Mouse (Mus musculus): ENCODE measurements around the gene Olfr837. TPM values are rescaled to one million over a fixed set of nuclear protein-coding genes. Genes with fewer than 3 reads are reported as not detected.
"Not testable (repeated sequence)": the region's sequence is repeated elsewhere in the genome, so short reads cannot be mapped to it uniquely, and the experiment has no call there.

The Olfr837 gene
- not detected for total RNA-seq (2021)
- long read RNA-seq, experiment 1, result 0 reads
- long read RNA-seq, experiment 2, result 0 reads

DNA sequence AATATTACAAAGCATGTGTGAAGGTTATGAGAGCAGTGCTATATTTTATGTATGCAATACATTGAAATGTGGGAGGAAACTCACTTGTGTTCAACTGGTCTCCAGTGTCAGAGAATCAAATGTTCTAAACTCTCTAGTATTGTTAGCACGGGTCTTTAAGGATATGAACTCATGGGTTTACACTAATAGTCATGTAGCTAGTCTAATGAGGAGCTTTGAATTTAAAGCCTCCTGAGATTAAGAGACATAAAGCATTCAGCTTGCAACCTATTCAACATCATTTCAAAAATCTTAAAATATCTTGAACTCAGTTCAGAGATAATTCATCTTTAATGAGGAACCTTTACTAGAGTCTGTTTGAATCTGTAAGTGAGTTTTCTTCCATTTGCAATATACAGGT is at the start of gene Olfr837:
TSS of gene Olfr837 (plus strand) at position 301 of the 400 bp plus-strand sequence.
- no peak for DNase-seq (ENCODE audit: low spot score)

DNA sequence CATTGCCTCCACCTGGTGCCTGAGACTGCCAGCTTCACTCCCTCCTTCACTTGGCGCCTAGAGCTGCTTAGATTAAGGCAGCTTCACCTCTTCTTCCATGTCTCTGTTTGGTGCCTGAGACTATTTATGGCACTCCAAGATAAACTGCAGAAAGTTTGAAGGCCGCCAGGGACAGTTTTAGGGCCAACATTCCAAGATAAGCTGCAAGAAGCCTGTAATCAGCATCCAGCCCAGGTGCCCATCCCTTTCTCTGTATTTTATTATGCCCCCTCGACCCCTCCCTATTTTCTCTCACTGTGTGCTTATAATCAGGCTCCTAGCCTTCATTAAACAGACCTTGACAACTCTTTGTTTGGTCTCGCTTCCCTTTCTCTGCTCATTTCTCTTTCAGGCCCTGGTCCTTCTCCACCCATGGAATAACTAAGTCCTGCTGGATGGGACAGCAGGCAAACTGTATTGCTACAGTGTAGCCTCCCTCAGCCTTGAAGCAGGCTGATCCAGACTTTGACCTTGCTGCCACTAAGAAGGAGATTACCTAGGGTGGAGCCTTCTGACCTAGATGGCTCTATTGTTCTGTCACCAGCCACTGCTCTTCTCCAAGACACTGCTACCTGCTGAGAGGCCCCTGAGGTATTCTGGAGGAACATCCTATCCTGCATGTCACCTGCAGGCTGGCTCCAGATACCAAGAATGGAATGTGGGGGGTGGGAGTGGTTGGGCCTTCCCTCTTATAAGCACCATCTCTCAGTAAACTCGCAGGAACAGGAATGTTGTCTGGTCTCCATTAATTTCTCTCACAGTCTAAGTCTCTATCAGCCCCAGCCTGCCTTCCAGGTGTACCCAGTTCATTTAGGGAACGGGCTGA is 43.0 kb upstream of the Olfr837 start:
- not testable (repeated sequence) for DNase-seq (ENCODE audit: low spot score)

DNA sequence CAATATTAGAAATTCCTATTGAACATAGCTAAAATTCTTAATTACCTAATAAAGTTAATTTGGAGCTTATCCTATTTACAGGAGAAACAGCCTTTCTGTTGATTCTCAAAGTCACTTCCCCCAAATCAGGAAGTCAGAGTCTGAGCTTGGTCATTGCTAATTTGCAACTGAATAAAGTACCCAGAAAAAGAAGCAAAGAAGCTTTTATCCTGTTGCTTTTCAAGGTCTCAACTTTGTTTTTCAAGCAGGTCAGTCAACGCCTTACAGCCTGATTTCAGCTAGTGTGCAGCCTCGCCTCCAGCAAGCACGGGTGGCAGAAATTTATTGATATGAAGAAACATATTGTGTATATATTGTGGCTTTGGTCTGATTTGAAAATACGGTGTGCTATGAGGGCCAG is 38.8 kb upstream of the Olfr837 start:
- DNase-seq (ENCODE audit: low spot score), result no peak

DNA sequence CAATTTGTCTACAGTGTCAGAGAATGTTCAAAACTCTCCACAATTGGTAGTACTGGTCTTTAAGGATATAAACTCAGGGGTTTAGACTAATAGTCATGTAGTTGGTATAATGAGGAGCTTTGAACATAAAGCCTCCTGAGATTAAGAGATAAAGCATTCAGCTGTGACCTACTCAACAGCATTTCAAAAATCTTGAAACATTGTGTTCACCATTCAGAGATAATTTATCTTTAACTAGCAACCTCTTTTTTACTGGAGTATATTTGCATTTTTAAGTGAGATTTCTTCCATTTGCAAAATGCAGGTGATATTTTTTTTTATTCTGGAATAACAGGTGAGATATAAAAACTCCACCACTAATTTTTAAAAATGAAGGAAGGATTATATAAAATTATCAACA is 16.0 kb upstream of the Olfr837 start, which contains the start of gene Olfr836:
TSS of gene Olfr836 (plus strand) at position 301 of the 400 bp plus-strand sequence.
- no peak for DNase-seq (ENCODE audit: low spot score)

DNA sequence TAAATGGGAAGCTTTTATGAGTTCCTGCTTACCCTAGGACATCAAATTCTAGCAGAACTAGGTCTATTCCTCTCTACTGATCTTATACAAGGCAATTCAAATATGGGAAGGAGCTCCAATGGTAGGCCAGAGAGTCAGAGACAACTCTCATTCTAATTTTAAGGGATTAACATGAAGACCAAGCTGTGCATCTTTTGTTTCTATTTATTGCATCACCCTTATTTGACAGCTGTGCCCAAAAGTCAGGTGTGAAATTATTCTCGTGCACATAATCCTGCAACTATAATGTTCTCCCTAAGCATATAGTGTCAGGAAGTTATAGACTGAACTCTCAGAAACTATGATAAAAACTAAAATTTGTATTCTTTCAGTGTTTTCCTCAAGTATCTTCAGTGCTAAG is 41.1 kb downstream of the Olfr837 start, which contains the start of gene Olfr839-ps1:
TSS of gene Olfr839-ps1 (minus strand) at position 101 of the 400 bp plus-strand sequence.
- DNase-seq (ENCODE audit: low spot score), result no peak

Other genes starting within 250 kb of the Olfr837 start
- gene Olfr832, start 199.2 kb upstream of the Olfr837 start, total RNA-seq (2021), result not detected
- gene Olfr834, start 148.3 kb upstream of the Olfr837 start, total RNA-seq (2021), result not detected
- gene Olfr835, start 103.6 kb upstream of the Olfr837 start, total RNA-seq (2021), result not detected
- gene Olfr836, start 15.9 kb upstream of the Olfr837 start, total RNA-seq (2021), result not detected
- gene Olfr839-ps1, start 41.0 kb downstream of the Olfr837 start, total RNA-seq (2021), result not detected
- gene Olfr843, start 115.7 kb downstream of the Olfr837 start, total RNA-seq (2021), result not detected
- not detected for gene Olfr844, start 180.0 kb downstream of the Olfr837 start, total RNA-seq (2021)
- gene Olfr845, start 200.1 kb downstream of the Olfr837 start, total RNA-seq (2021), result not detected
- not detected for gene Olfr846, start 227.7 kb downstream of the Olfr837 start, total RNA-seq (2021)
- not detected for gene Olfr847, start 242.4 kb downstream of the Olfr837 start, total RNA-seq (2021)

Data from gastrocnemius, adult 18-20 months (tissue).